Mouse (Mus musculus) heart, postnatal 0 days (tissue): ENCODE data around the gene Zfp420.

Experiments
- CTCF ChIP-seq: IDR thresholded peaks from 2 replicates; pipeline ENCODE4 v1.5.1; 2016; ENCODE audit warnings: antibody characterized with exemption, control low read depth, low read depth
- EP300 ChIP-seq: IDR thresholded peaks from 2 replicates; pipeline ENCODE4 v1.6.1; 2016; ENCODE audit warnings: antibody characterized with exemption, low read depth

GRCm38 (mm10) chr7:29905966-29906681 lies 46.3 kb downstream of the Zfp420 start, which contains the start of gene Zfp27:
- no peak for TF ChIP-seq CTCF
- TF ChIP-seq EP300: 0 out of 2 replicates have a peak, but pooled peaks have one; percentile 12
